Mouse (Mus musculus) layer of hippocampus, adult 9-11 months (tissue): Measurements from ENCODE around the gene Hspbp1.

Experiments
- DNase-seq: peaks from one replicate; pipeline ENCODE4 v3.0.0; 2022

Gene Hspbp1

GRCm38 (mm10) chr7:4625928-4626327 lies 58.9 kb downstream of the Hspbp1 start:
- DNase-seq, result no peak

- DNase-seq, result no peak
Observed at GRCm38 (mm10) chr7:4624343-4624742, 60.5 kb downstream of the Hspbp1 start.

- no peak for DNase-seq
Observed at GRCm38 (mm10) chr7:4623544-4624189, 61.2 kb downstream of the Hspbp1 start.

- DNase-seq, result no peak
Observed at GRCm38 (mm10) chr7:4619979-4620378, 64.9 kb downstream of the Hspbp1 start.

GRCm38 (mm10) chr7:4613740-4614403 lies 71.0 kb downstream of the Hspbp1 start:
- no peak for DNase-seq

GRCm38 (mm10) chr7:4612956-4613355 lies 71.9 kb downstream of the Hspbp1 start:
- DNase-seq, result no peak

- DNase-seq, result no peak
Observed at GRCm38 (mm10) chr7:4612386-4612785, 72.5 kb downstream of the Hspbp1 start.

DNA sequence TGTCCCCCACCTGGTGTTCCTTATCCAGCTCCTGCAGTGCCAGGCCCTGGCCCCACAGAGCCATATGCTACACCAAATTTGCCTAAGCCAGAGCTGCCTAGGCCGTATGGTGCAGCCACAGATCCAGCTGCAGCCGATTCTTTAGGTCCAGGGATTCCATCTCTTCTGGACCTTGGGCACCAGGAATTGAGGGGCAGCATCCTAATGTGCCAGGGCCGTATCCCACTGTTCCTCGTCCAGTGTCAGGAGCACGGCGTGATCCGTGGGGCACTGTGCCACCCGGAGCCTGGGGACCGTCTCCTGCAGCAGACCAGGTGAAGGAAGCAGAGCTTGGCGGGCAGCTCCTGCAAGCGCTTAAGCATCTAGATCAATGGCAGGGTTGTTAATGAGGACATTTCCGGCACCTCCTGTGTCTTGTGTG lies 72.9 kb downstream of the Hspbp1 start:
- DNase-seq, result no peak

DNA sequence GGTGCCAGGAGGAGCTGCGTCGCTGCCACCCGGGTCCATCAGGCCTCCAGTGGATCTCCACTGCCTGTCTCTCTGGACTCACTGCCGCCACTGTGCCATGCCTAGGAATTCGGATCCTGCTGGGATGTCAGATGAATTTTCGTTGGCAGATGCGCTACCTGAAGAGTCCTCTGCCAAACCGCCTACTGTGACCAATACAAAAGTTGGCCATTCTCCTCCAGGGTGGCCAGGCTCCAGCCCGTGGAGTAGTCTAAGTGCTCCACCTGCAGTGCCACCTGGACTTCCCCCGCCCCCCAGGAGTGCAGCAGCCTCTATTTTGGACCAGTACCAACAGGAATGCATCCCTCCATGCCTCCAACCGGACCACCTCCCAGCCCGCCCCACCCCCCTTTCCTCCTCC lies 73.4 kb downstream of the Hspbp1 start:
- no peak for DNase-seq
